Mouse (Mus musculus) liver, embryonic 14.5 days (tissue): ENCODE results near the gene Abr. TPM values are rescaled to one million over a fixed set of nuclear protein-coding genes. Genes with fewer than 3 reads are reported as not detected.

Source experiments
- ATAC-seq: fragments of 200-750 bp; cut with Nextera tagmentation; 2 replicates; pipeline ENCODE4 v1.8.0; 2017; ENCODE audit warnings: moderate number of reproducible peaks, mild to moderate bottlenecking, moderate library complexity; ENCODE audit not compliant: insufficient read depth
- DNase-seq, 3 experiments: peaks; one replicate each; pipeline ENCODE4 v3.0.0-alpha.2; 2012 to 2013; ENCODE audit warnings: low read depth in 3 of 3, low spot score in 3 of 3
- H3K27ac ChIP-seq: fragments of 300-500 bp; sonication (generic); 2 replicates; pipeline ENCODE4 v1.5.1; 2014; ENCODE audit warnings: moderate library complexity, mild to moderate bottlenecking, control low read depth, inconsistent platforms
- H3K27me3 ChIP-seq: fragments of 300-500 bp; sonication (generic); 2 replicates; pipeline ENCODE4 v1.6.1; 2014; ENCODE audit warnings: mild to moderate bottlenecking, low read length, moderate library complexity; ENCODE audit not compliant: control insufficient read depth, insufficient read depth
- H3K36me3 ChIP-seq: fragments of 300-500 bp; sonication (generic); replicated peaks from 2 replicates; pipeline ENCODE4 v1.6.1; 2014; ENCODE audit warnings: low read depth; ENCODE audit not compliant: control insufficient read depth, insufficient read depth
- H3K4me1 ChIP-seq, 2 experiments: fragments of 200-500 bp in 1 of 2; fragments of 300-500 bp in 1 of 2; sonication (generic) in 1 of 2; replicated peaks; 2 replicates each; pipeline ENCODE4 v1.6.1; 2012 to 2014; ENCODE audit warnings: antibody characterized with exemption in 1 of 2, inconsistent platforms in 1 of 2, low read length in 1 of 2; ENCODE audit not compliant: control insufficient read depth in 2 of 2, insufficient read depth in 2 of 2
- H3K4me2 ChIP-seq: fragments of 300-500 bp; sonication (generic); 2 replicates; pipeline ENCODE4 v1.6.1; 2014; ENCODE audit warnings: low read depth, mild to moderate bottlenecking, control low read depth, moderate library complexity
- H3K4me3 ChIP-seq, 2 experiments: fragments of 200-500 bp in 1 of 2; fragments of 300-500 bp in 1 of 2; sonication (generic) in 1 of 2; 2 replicates each; pipeline ENCODE4 v1.5.1; 2012 to 2014; ENCODE audit warnings: low read depth in 2 of 2, low read length in 2 of 2, mild to moderate bottlenecking in 2 of 2, control low read depth in 1 of 2, inconsistent platforms in 1 of 2, moderate library complexity in 1 of 2; ENCODE audit not compliant: insufficient read depth in 1 of 2
- H3K9ac ChIP-seq: fragments of 300-500 bp; sonication (generic); replicated peaks from 2 replicates; pipeline ENCODE4 v1.6.1; 2014; ENCODE audit warnings: mild to moderate bottlenecking, control low read depth, moderate library complexity
- H3K9me3 ChIP-seq: fragments of 300-500 bp; sonication (generic); 2 replicates; pipeline ENCODE4 v1.6.1; 2016; ENCODE audit warnings: low read length, mixed read lengths; ENCODE audit not compliant: control insufficient read depth
- CTCF ChIP-seq: IDR thresholded peaks from 2 replicates; pipeline ENCODE4 v1.5.1; 2016; ENCODE audit warnings: antibody characterized with exemption, low read depth, control low read depth
- EP300 ChIP-seq: IDR thresholded peaks from 2 replicates; pipeline ENCODE4 v1.6.1; 2016; ENCODE audit warnings: antibody characterized with exemption, low read depth
- WGBS: fragments of 180-500 bp; shearing (Covaris S2); extraction: QIAGEN DNeasy Blood & Tissue Kit; methylation state at CpG from one replicate; pipeline ENCODE4 v1.1.7; 2014; ENCODE audit not compliant: insufficient replicate concordance; 5-methylcytosine and 5-hydroxymethylcytosine counted together
- polyA plus RNA-seq, 2 experiments: library from polyadenylated mRNA; depleted of rRNA in 1 of 2; stranded (reverse) in 1 of 2; unstranded in 1 of 2; fragments of >200 nt; fragmentation: Nextera tagmentation in 1 of 2; extraction: Ambion mirVana in 1 of 2; gene quantifications; 2 replicates each; pipeline versions ENCODE4 v1.2.1 to v1.2.3; 2012 to 2014

Abr gene
- polyA plus RNA-seq, 2 experiments = 2.3 to 3.3 TPM

- H3K4me2 ChIP-seq = peak overlapping the region; percentile 55
- H3K27me3 ChIP-seq = no peaks in the 10 kb centered on the region; the same call in none of the 2 replicates
- WGBS = under 1% methylated on average over 19 of the region's 19 CpGs
- ATAC-seq = no peak
- H3K9ac ChIP-seq = no peak overlapping the region
- DNase-seq = no peak
- H3K4me3 ChIP-seq = peak overlapping the region; percentile 30 to 51; a peak in 3 of 4 replicates
- TF ChIP-seq CTCF (no peak), EP300 (no peak)
- no peak overlapping the region for H3K27ac ChIP-seq
- no peaks in the 10 kb centered on the region for H3K9me3 ChIP-seq
- H3K36me3 ChIP-seq = no peaks in the 10 kb centered on the region
- H3K4me1 ChIP-seq = no peaks in the 10 kb centered on the region
Observed at GRCm38 (mm10) chr11:76612638-76613104, 9.4 kb downstream of the Abr start.

- Histone ChIP-seq H3K36me3 (no peaks in the 10 kb centered on the region), H3K4me1 (no peaks in the 10 kb centered on the region), H3K27ac (no peak overlapping the region), H3K4me3 (no peak overlapping the region), H3K4me2 (no peak overlapping the region), H3K9ac (no peak overlapping the region), H3K9me3 (no peaks in the 10 kb centered on the region), H3K27me3 (no peaks in the 10 kb centered on the region; the same call in none of the 2 replicates)
- ATAC-seq (no peak), DNase-seq (no peak)
- no peak for TF ChIP-seq EP300
- TF ChIP-seq CTCF = no peak
Observed at GRCm38 (mm10) chr11:76610948-76611347, 11.2 kb downstream of the Abr start.

- DNase-seq (no peak), ATAC-seq (no peak)
- Histone ChIP-seq H3K9me3 (no peaks in the 10 kb centered on the region), H3K4me1 (no peaks in the 10 kb centered on the region), H3K4me3 (no peak overlapping the region), H3K36me3 (no peaks in the 10 kb centered on the region), H3K9ac (no peak overlapping the region), H3K27ac (no peak overlapping the region), H3K4me2 (no peak overlapping the region), H3K27me3 (no peaks in the 10 kb centered on the region)
- no peak for TF ChIP-seq EP300
- no peak for TF ChIP-seq CTCF
- 70% methylated on average over 9 of the region's 9 CpGs for WGBS
Observed at GRCm38 (mm10) chr11:76606521-76606920, 15.6 kb downstream of the Abr start.

GRCm38 (mm10) chr11:76599219-76599618 is 22.9 kb downstream of the Abr start:
- WGBS = 10% methylated on average over 2 of the region's 2 CpGs
- no peaks in the 10 kb centered on the region for H3K9me3 ChIP-seq
- H3K4me2 ChIP-seq = no peak overlapping the region
- no peaks in the 10 kb centered on the region for H3K36me3 ChIP-seq
- DNase-seq (no peak), ATAC-seq (no peak)
- H3K27ac ChIP-seq = no peak overlapping the region
- no peak overlapping the region for H3K9ac ChIP-seq
- no peak overlapping the region for H3K4me3 ChIP-seq
- peaks cover 0 to 8% of the 10 kb centered on the region in 2 experiments; a peak in 2 of 4 replicates for H3K4me1 ChIP-seq
- no peaks in the 10 kb centered on the region for H3K27me3 ChIP-seq
- no peak for TF ChIP-seq EP300
- no peak for TF ChIP-seq CTCF

- H3K9ac ChIP-seq = no peak overlapping the region
- H3K4me1 ChIP-seq = peaks cover 0 to 12% of the 10 kb centered on the region in 2 experiments; a peak in 2 of 4 replicates
- no peak overlapping the region for H3K4me2 ChIP-seq
- H3K9me3 ChIP-seq = no peaks in the 10 kb centered on the region
- DNase-seq (no peak), ATAC-seq (no peak)
- no peak overlapping the region for H3K27ac ChIP-seq
- H3K4me3 ChIP-seq = no peak overlapping the region
- TF ChIP-seq CTCF (no peak), EP300 (no peak)
- H3K27me3 ChIP-seq = no peaks in the 10 kb centered on the region
- H3K36me3 ChIP-seq = no peaks in the 10 kb centered on the region
- 43% methylated on average over 5 of the region's 5 CpGs for WGBS
Observed at GRCm38 (mm10) chr11:76598757-76599156, 23.4 kb downstream of the Abr start.
